Mouse (Mus musculus) megakaryocyte-erythroid progenitor cell, adult 5-6 weeks (primary cell): ENCODE results near the gene Gm10428. TPM values are rescaled to one million over a fixed set of nuclear protein-coding genes. Genes with fewer than 3 reads are reported as not detected.

Source experiments
- ATAC-seq: replicated peaks from 2 replicates; pipeline ENCODE4 v1.8.0; 2016; ENCODE audit warnings: mild to moderate bottlenecking, inconsistent platforms; ENCODE audit not compliant: severe bottlenecking, poor library complexity, low FRiP score, low TSS enrichment
- total RNA-seq, 2 experiments: library from RNA; stranded (forward) in 1 of 2; stranded (reverse) in 1 of 2; fragments of 200-1000, 215-1000 nt in 1 of 2; fragments of >200 nt in 1 of 2; fragmentation: Nextera tagmentation in 1 of 2; gene quantifications; 2 replicates each; pipeline ENCODE4 v1.2.3; 2014 to 2017

Gene Gm10428
- total RNA-seq, 2 experiments from 2014 or later: not detected

DNA sequence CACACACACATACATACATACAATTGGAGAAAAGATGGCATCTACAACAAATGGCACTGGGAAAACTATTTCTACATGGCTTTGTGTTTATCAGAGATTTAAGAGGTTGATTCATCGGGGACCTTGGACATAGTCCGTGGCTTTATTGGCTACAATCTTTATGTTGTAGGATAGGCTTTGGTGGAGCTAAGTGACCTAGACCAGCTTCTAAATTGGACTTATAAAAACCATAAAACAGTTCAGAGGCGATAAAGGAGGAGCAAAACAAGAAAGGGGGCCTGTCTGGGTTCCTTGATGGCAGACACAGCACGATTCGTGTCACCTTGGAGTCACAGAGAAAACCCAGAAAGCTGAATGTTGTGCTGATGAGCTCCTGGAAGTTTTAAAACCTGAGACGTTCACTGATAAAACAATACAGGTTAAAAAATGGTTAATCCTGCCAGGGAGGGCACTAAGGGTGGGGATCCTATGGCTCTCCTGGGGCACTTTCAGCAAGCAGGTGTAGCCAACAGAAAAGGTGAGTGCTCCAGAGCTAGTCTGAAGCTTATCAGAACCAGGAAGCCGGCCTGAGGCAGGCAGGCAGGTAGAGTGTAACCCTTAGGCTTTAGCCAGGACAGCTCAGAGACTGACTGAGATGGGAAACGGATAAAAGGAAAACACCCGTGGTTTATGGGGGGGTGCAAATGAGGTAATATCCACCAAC is 8.0 kb downstream of the Gm10428 start:
- no peak for ATAC-seq

DNA sequence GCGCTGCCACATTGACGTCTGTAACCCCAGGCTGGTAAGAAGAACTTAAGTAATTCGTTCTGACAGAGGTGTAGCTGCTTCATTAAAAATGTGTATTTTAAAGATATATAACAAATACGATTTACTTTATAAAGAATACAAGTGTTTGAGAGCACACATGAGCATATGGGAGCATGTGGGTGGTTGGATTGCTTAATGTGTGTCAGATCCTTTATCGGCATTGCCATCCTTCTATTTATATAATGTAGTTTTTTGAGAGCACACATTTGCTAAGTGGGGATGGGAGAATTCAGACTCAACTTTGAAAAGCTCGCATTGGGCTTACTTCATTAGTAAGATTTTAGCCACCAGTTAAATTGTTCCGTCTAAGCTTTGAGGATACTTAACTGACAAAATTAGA is 23.6 kb downstream of the Gm10428 start:
- no peak for ATAC-seq

DNA sequence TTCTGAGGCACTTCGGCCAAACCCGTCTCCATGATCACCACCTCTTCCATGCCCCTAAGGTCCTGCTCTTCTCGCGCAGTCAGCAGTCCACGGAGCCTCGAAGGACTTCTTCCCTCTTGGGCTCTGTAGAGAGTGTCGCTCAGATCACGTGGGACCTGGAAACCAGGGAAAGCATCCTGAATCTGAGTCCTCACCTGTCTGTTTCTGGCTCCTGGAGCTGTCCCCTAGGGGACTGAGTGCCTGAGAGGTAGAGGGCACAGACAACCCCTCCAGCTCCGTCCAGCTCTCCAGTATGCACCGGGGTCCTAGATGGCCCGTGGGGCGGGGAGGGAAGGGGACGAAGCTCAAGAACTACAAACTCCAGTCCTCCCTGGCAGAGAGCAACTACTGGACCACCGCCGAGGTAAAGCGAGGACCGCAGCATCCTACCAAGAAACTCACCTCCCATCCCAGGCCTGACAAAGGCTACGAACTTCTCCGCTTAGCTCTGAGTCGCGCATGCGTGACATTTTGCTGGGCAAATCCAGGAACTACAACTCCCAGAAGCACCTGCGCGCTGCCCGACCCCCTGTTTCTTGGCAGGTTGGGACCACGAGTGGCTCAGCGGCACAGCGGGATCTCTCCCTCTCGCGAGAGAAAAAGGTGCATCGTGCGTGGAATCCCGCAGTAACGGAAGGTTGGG is 36.2 kb downstream of the Gm10428 start, which contains the start of gene Zfp286:
Gene Zfp286, minus strand, starts transcription at position 528 of the 682 bp plus-strand sequence.
- peak; percentile 92 for ATAC-seq

DNA sequence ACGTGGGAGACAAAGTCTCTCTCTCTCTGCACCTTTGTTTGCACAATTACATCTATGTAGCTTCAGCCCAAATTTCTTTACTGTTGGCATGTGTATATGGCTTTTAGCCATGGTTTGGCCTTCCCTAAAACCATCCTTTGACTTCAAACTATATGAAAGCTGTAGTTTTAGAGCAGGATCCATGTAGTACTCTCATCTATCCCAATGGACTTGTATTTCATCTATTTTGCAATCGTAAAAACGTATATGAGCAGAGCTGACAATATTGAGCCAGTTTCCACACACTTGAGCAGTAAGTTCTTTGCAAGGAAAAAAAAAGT is 36.7 kb downstream of the Gm10428 start:
- ATAC-seq: no peak

Other genes with a start within 250 kb of the Gm10428 start
- gene Cenpv, start 213.8 kb upstream of the Gm10428 start, total RNA-seq (2014; fragmentation: Nextera tagmentation): 113 and 115 TPM in 2 replicates
- 56.1 and 64.9 TPM in 2 replicates for gene Cenpv, start 213.8 kb upstream of the Gm10428 start, total RNA-seq (2017)
- 729 and 731 TPM in 2 replicates for gene Ubb, start 201.9 kb upstream of the Gm10428 start, total RNA-seq (2014; fragmentation: Nextera tagmentation)
- 1,059 and 1,094 TPM in 2 replicates for gene Ubb, start 201.9 kb upstream of the Gm10428 start, total RNA-seq (2017)
- gene Trpv2, start 178.6 kb upstream of the Gm10428 start, total RNA-seq (2014; fragmentation: Nextera tagmentation): 31.3 and 45.4 TPM in 2 replicates
- gene Trpv2, start 178.6 kb upstream of the Gm10428 start, total RNA-seq (2017): 12.2 and 25.6 TPM in 2 replicates
- gene Lrrc75a, start 104.6 kb upstream of the Gm10428 start, total RNA-seq (2014; fragmentation: Nextera tagmentation): 2.1 and 3.1 TPM in 2 replicates
- gene Lrrc75a, start 104.6 kb upstream of the Gm10428 start, total RNA-seq (2017): 0.99 and 1.8 TPM in 2 replicates
- gene Mmgt2, start 104.4 kb upstream of the Gm10428 start, total RNA-seq (2014; fragmentation: Nextera tagmentation): 16.4 and 29.7 TPM in 2 replicates
- 9.1 and 14.8 TPM in 2 replicates for gene Mmgt2, start 104.4 kb upstream of the Gm10428 start, total RNA-seq (2017)
- gene Zfp287, start 21.2 kb upstream of the Gm10428 start, total RNA-seq (2014; fragmentation: Nextera tagmentation): 0.13 and 0.67 TPM in 2 replicates
- 0.88 TPM in 1 of 2 replicates, not detected in the other for gene Zfp287, start 21.2 kb upstream of the Gm10428 start, total RNA-seq (2017)
- gene Zfp286, start 36.4 kb downstream of the Gm10428 start, total RNA-seq (2014; fragmentation: Nextera tagmentation): 1.8 and 2.6 TPM in 2 replicates
- gene Zfp286, start 36.4 kb downstream of the Gm10428 start, total RNA-seq (2017): 0.57 TPM in 1 of 2 replicates, not detected in the other
- gene Trim16, start 67.1 kb downstream of the Gm10428 start, total RNA-seq (2014; fragmentation: Nextera tagmentation): 7.5 and 9.7 TPM in 2 replicates
- gene Trim16, start 67.1 kb downstream of the Gm10428 start, total RNA-seq (2017): 5.5 and 8.4 TPM in 2 replicates
- gene Fbxw10, start 94.0 kb downstream of the Gm10428 start, total RNA-seq (2014; fragmentation: Nextera tagmentation): 2.4 TPM in 1 of 2 replicates, not detected in the other
- 0.91 and 2.3 TPM in 2 replicates for gene Fbxw10, start 94.0 kb downstream of the Gm10428 start, total RNA-seq (2017)
- 25.3 and 32.2 TPM in 2 replicates for gene Tvp23b, start 126.4 kb downstream of the Gm10428 start, total RNA-seq (2014; fragmentation: Nextera tagmentation)
- gene Tvp23b, start 126.4 kb downstream of the Gm10428 start, total RNA-seq (2017): 47.2 and 68.9 TPM in 2 replicates
- gene Cdrt4, start 198.1 kb downstream of the Gm10428 start, total RNA-seq (2014; fragmentation: Nextera tagmentation): not detected in 2 replicates
- gene Cdrt4, start 198.1 kb downstream of the Gm10428 start, total RNA-seq (2017): not detected in 2 replicates